Mouse (Mus musculus): ENCODE results near the gene Tnik.

Tnik gene

DNA sequence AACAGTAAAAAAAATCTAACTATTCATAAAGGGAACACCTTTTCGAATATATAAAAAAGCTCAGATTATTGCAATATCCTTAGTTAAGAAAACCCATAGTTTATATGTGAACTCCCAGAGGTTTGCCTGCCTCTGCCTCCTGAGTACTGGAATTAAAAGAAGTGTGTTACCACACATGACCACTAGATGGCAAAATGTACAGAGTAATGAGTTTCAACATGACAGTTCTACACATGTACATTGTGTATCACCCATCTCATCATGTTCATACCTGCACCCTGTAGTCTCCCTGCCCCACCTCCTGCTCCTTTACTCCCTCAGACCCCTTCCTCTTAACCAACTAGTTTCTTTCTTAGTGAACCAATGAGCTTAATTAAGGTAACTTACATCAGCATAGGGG is 446.7 kb downstream of the Tnik start:
- DNase-seq (ENCODE audit: low read depth, low spot score), result peak; percentile 77

DNA sequence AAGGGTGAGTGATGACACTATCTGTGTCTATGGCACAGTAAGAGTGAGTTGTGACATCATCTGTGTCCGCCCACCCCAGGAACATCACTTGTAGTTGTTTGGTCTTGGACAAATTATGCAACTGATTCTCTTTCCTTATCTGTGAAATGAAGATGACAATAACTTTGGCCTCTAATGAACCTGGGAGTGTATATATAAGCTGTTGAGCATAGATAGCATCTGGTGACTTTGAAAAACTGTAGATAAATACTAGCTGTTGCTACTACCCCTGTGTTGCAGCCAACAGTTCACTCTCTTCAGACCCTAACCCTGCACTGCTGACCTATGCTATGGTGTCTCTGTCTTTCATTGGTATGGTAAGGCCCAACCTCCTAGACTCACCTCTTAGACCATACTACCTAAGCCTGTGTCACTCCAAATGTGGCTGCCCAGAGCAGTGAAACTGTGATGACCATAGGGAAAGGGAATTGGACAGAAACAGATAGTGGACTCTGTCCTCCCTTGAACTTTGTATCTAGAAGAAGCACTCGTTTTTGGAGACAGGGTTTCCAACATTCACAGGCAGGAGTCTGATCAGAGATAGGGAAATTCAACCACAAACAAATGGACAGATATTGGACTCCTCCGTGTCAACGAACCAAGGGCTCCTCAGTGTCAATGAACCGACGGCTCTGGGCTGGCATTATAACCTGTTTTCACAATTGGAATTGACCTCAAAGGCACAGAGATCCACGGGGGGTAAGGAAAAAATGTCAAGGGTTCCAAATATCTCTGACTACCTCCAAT is 451.1 kb downstream of the Tnik start:
- DNase-seq (ENCODE audit: low read depth, low spot score), result no peak

DNA sequence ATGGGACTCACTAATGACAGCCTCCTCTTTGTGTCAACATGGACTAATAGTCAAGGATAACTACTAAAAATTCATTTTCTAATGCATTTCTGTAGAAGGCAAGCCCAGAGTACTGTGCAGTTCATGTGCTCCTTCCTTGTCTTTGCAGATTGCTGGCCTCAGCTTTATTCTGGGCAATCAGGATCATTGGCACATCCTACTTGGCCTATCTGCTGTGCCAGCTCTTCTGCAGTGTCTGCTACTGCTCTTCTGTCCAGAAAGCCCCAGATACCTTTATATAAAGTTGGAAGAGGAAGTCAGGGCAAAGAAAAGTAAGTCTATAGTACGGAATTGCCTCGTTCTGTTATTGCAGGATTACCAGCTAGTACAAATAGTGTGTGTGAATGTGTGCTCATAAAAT is 455.5 kb downstream of the Tnik start:
- no peak for DNase-seq (ENCODE audit: low read depth, low spot score)

DNA sequence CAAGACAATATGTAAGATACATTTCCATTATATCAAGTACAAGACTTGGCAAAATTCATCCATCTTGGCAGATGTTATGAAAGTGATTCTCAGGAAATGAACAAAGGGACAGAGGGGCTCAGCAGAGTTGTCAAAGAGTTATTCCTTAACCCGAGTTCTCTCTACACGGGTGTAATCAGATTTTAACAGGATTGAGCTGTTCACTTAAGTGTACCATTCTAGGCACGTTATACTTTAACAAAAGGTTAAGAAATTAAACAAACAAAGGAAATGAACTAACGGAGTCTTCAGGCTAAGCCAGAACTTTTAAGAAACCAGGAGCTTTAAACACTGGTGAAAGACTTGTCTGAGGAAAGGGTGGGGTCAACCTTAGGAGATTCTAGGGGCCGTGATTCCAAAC is 458.2 kb downstream of the Tnik start:
- no peak for DNase-seq (ENCODE audit: low read depth, low spot score)

DNA sequence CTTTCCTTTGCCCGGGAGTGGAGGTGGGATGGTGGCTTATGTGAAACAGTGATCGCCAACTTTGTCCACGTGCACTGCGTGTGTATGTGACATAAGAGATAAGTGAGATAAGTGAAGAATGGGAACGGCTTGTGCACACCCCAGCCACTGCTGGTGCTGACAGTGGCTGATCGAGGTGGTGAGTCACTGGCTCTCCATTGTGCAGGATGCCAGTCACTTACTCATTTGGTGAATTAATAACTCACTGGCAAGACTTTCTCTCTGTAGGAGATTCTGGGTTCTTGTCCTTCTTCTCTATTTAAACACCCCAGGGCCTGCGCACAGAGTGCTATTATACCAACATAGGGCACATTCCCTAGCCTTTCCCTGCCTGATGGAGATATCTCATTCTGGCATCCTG is 458.8 kb downstream of the Tnik start:
- no peak for DNase-seq (ENCODE audit: low read depth, low spot score)

DNA sequence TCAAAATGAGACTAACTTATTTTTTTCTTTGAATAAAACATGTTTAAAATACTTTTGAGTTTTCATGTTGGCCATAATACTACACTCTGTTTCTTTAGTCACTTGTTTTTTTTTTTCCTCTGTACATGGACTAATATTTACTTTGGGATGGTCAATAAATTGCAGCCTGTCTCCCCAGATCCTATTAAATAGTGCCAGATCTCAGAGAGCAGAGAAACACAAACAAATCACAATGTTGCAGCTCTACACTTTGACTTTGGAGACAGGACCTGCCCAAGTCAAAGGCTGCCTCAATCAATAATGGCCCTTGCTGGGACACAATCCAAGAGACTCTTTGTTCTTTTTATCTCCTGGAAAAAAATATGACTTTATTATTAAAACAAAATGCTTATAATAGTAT is 459.5 kb downstream of the Tnik start:
- no peak for DNase-seq (ENCODE audit: low read depth, low spot score)

DNA sequence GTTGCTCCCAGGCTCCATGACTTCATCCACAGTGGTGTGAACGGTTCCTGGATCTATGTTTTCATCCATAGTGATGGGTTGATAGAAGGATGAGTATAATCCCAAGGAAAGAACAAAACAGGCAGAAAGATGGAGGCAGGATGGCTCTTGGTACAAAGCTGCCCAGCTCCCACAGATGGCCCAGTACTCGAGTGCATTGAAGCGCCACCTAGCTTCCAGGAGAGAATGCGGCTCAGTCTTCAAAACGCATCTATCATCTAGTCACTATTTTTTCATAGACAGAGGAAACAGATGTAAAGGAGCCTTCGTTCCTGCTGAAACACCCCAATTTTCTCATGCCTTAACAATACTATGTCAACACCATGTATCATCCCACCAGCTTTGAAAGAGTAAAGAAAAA is 460.5 kb downstream of the Tnik start:
- peak; percentile 34 for DNase-seq (ENCODE audit: low read depth, low spot score)

DNA sequence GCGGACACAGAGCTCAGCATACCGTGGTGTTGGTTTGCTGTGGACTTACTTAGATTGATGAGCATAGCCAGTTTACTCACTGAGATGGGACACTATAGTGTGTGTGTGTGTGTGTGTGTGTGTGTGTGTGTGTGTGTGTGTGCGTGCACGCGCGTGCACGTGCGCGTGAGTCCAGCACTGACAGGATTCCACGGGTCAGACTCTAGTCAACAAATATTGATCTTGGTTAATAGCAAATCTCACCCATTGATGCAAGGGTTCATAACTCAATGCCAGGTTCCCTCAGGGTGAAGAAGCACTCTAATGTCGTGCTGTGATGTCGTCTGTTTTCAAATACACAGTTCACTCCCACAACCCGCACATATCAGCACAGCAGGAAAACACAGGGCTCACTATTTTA is 462.2 kb downstream of the Tnik start:
- DNase-seq (ENCODE audit: low read depth, low spot score), result no peak
